Mouse (Mus musculus) brain, embryonic 14.5 days (tissue): ENCODE measurements at regions not wholly inside any gene's neighbourhood (a gene's known extent, or its start where the extent isn't known, plus 50 kb on each side); places are given as distances from the start of the nearest gene placed in this dataset.

Experiments
- DNase-seq: peaks from one replicate; pipeline ENCODE4 v3.0.0-alpha.2; 2011; ENCODE audit warnings: low read depth
- CTCF ChIP-seq: fragments of 200-500 bp; IDR thresholded peaks from 2 replicates; pipeline ENCODE4 v1.5.1; 2012; ENCODE audit warnings: inconsistent platforms, mild to moderate bottlenecking, moderate library complexity, borderline replicate concordance; ENCODE audit not compliant: insufficient read depth, insufficient read length; ENCODE audit errors: extremely low read depth
- POLR2A ChIP-seq: fragments of 200-500 bp; IDR thresholded peaks from 2 replicates; pipeline ENCODE4 v1.6.1; 2012; ENCODE audit warnings: mild to moderate bottlenecking, inconsistent platforms, borderline replicate concordance; ENCODE audit not compliant: poor library complexity, insufficient read depth, insufficient read length, severe bottlenecking; ENCODE audit errors: extremely low read depth

GRCm38 (mm10) chr15:86932345-86933075 lies 611.6 kb upstream of the Fam19a5 start:
- TF ChIP-seq POLR2A (no peak), CTCF (no peak)
- DNase-seq: peak; percentile 56

- no peak for DNase-seq
- TF ChIP-seq POLR2A (no peak), CTCF (no peak)
Observed at GRCm38 (mm10) chr15:86937364-86937763, 606.7 kb upstream of the Fam19a5 start.

- TF ChIP-seq CTCF: no peak
- DNase-seq: no peak
Observed at GRCm38 (mm10) chr15:86944529-86944928, 599.6 kb upstream of the Fam19a5 start.

DNA sequence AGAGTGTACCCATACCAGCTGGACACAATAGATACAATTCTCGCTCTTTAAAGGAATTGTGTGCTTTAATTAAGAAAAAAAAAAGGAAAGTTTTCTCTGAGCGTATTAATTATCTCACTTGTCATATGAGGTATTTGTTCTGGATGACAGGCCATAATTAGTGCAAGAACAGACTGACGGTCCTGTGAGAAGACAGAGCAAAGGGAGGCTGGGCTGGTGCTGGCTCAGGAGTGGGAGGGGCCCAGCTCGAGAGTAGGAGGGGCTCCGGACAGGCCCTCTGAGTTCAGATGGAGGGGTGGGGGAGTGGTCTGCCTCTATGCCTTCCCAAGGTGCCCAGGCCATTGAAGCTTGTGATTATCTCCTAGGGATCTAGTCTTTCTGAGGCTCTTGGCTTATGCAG lies 591.5 kb upstream of the Fam19a5 start:
- no peak for TF ChIP-seq POLR2A
- no peak for TF ChIP-seq CTCF

GRCm38 (mm10) chr15:86957872-86958271 lies 586.2 kb upstream of the Fam19a5 start:
- DNase-seq: no peak
- no peak for TF ChIP-seq POLR2A
- no peak for TF ChIP-seq CTCF

More for the DNA sequence above, 591.5 kb upstream of the Fam19a5 start:
- DNase-seq: peak; percentile 26

- TF ChIP-seq CTCF (no peak), POLR2A (no peak)
- peak; percentile 70 for DNase-seq
Observed at GRCm38 (mm10) chr15:86962921-86963320, 581.2 kb upstream of the Fam19a5 start.

DNA sequence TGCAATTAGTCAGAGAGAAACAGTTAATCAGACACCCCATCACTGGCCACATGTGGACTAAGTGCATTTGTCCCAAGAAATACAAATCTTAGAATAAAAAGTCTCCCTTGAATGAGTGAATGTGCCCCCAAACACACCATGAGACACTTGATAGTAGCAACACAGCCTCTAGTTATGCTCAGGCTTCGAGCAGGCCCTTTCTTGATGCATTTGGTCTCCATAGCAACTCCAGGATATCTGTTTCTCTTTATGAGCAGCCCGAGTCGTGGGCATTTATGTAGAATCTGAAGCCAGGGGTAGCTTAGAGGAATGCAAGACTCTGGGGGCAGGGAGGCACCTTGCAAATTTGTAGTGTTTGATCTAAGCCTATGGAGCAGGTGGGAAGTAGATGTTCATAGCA lies 580.6 kb upstream of the Fam19a5 start:
- DNase-seq: peak; percentile 67
- TF ChIP-seq CTCF (no peak), POLR2A (no peak)

DNA sequence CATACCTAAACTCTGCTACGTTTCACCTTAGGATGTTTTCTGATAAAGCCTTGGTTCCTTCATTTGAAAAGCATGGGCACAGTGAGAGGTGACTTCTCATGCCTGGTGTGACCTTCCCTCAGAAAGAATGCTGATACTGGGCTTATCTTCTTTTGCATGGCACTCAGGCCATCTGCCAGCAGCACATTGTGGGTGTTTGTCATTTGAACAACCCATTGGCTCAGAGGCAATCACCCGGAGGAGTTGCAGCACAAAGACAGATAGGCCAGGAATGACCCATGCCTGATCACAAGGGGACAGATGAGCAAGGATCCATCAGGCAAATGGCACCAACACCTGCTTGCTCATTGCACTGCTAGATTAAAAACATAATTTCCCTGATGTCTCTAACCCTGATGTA lies 572.7 kb upstream of the Fam19a5 start:
- TF ChIP-seq CTCF: no peak
- TF ChIP-seq POLR2A: no peak
- DNase-seq: no peak

GRCm38 (mm10) chr15:86996196-86996595 lies 547.9 kb upstream of the Fam19a5 start:
- peak; percentile 24 for DNase-seq
- no peak for TF ChIP-seq POLR2A
- TF ChIP-seq CTCF: no peak

DNA sequence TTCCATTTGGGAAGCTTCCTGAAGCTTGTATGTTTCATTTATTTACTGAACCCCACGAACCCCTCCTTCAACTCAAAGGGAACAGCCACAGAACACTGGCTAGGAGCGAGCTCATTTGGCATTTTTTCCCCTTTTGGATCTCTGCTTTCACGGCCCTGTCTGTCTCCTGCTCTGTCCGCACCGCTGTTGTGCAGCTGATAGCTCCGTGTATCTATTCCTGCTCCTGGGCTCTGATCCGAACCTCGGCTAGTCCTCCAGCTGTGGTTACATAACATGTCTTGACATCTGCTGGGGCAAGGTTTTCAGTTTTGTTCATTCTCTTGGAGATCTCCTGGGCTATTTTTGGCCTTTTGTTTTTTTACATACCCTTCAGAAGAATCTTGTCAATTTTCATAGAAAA lies 525.1 kb upstream of the Fam19a5 start:
- no peak for DNase-seq

DNA sequence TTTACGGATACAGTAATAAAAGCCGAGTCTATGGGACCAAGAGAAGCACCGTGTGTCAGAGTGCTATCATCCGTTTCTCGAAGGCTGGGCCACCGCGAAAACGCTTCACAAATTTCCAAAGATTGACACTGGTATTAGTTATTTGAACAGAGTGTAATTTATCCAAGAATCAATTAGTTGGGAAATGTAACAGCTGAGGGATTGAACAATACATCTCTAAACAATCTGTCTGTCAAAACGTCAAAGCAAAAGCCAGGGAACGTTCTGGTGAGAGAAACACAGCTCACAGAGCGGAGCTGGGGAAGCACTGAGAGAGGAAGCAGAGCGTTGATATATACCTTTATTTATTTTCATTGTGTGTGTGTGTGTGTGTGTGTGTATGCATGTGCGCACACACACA lies 498.1 kb upstream of the Fam19a5 start:
- TF ChIP-seq POLR2A (no peak), CTCF (no peak)
- DNase-seq: peak; percentile 16

More for the DNA sequence above, 525.1 kb upstream of the Fam19a5 start:
- TF ChIP-seq POLR2A (no peak), CTCF (no peak)

- no peak for TF ChIP-seq POLR2A
- no peak for TF ChIP-seq CTCF
- no peak for DNase-seq
Observed at GRCm38 (mm10) chr15:87054186-87054585, 489.9 kb upstream of the Fam19a5 start.
